Mouse (Mus musculus): ENCODE data around the gene Gpr137c. TPM values are rescaled to one million over a fixed set of nuclear protein-coding genes. Genes with fewer than 3 reads are reported as not detected.

The Gpr137c gene
- polyA plus RNA-seq, 1 experiment, result not detected

DNA sequence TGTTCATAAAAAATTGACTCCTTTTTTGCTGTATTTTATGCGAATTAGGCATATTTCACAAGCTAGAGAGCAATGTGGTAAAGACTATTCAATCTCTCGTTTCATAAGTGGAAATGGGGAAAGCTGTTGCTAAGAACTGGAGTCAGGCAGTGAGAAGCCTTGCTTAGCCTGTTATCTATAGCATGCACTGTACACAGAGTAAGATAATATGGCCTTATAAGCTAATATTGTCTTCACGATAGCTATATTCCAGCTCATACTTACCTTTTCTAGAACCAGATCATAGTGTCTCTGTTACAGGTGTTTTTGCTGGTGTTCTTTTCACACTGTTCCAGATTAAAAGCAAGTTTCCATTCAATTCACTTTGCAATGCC, 99.7 kb downstream of the Gpr137c start:
- peak; percentile 64 for TF ChIP-seq GATA1 (IDR thresholded peaks at IDR 0.05; ENCODE audit: low read length)

DNA sequence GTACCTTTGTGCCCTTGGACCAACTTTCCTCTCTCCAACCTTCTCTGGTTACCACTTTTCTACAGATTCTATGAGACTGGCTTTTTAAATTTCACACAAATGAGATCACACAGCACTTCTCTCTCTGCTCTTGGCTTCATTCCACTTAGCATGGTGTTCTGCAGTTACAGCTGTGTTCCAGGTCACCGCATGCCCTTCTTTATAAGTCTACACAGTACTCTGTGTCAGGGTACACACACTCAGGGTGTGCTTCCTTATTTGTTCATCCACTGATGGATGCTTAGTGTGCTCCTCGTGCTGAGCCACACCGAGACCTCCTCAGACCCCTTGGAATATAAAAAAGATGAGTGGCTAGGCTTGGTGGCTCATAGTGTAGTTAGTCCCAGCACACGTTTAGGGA, 100.6 kb downstream of the Gpr137c start:
- TF ChIP-seq GATA1 (IDR thresholded peaks at IDR 0.05; ENCODE audit: low read length), result no peak

DNA sequence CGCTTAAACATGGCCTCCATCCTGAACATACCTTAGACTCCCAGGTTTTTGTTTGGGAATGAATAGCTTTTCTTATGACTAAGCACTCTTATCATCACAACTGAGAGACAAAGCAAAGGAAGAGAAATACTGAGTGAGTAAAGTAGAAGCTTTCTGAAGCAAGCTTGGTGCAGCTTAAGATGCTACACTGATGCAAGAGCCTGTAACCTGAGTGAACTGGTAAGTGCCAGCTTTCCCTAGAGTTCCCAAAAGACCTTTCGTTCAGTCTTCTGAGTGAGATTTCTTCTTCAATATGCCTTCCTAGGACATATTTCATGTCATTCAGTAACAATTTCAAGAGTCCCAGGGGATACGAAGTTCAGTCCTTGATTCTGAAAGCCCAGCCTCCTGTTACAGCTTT, 101.5 kb downstream of the Gpr137c start:
- TF ChIP-seq GATA1 (IDR thresholded peaks at IDR 0.05; ENCODE audit: low read length), result no peak

DNA sequence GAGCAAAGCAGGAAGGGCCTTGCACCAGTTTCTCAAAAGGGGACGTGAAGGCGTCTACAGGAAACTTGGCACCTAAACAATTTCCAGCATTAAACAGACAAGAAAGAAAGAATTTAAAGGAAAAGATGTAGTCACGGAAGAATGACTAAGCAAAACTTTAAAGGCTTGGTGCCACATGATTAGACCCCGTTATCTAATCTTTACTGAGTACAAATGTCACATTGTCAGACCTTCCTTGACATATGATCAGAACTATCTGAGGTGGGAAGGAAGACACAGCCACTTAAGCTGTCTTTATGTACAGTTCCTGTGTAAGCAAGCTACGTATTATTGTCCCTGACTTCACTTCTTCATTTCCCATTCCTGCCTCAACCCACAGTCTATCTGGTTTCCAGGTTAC, 102.1 kb downstream of the Gpr137c start:
- peak; percentile 96 for TF ChIP-seq GATA1 (IDR thresholded peaks at IDR 0.05; ENCODE audit: low read length)

DNA sequence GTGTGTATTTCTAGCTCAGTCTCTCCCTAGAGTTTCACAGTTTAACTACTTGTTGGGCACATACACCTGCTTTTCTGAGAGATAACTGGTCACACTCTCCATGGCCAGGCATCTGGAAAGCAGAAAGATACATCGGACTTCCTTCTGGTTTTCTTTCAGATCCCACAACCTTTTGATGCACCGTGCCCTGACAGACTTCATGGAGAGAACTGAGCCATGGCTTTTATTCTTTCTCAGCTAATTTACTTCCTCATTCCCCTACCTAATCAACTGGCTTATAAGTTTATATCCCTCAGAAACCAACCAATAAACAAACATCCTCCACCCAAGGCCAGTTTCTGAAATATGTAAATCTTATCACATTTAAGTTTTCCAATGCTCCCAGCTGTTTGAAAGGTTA, 102.9 kb downstream of the Gpr137c start:
- no peak for TF ChIP-seq GATA1 (IDR thresholded peaks at IDR 0.05; ENCODE audit: low read length)

DNA sequence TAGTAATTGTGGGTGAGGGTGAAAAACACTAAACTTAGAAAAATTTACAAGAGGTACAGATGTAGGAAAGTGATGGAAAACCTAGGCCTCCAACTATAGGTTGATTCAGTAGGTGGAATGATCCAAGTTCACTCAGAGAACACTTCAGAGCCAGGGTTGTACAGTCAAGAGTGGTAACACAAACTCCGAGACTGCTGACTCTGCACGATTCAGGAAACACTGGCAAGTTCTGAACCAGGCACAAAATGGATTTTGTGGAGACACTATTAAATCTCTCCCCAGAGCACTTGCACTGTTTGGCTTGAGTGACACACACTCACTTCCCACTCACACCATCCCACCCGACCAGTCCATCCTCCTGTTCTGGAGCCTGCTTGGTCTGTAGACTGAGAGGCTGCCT, 103.8 kb downstream of the Gpr137c start:
- no peak for TF ChIP-seq GATA1 (IDR thresholded peaks at IDR 0.05; ENCODE audit: low read length)

DNA sequence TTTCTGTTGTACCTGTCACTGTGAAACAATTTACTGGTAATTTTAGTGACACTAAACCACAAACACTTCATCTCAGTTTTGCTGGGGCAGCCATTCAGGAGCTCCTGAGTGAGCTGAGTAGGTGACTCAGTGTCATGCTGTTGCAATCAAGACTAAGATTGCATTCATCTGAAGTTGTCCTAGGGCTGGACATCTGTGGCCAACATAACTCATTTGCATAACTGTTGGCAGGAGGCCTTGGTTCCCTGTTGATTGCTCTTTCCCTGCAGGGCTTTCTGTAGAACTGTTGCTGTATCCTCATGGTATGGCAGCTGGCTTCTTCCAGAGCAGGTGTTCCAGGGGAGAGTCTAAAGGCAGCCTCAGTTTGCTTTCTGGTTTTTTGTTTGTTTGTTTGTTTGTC, 106.0 kb downstream of the Gpr137c start:
- no peak for TF ChIP-seq GATA1 (IDR thresholded peaks at IDR 0.05; ENCODE audit: low read length)

DNA sequence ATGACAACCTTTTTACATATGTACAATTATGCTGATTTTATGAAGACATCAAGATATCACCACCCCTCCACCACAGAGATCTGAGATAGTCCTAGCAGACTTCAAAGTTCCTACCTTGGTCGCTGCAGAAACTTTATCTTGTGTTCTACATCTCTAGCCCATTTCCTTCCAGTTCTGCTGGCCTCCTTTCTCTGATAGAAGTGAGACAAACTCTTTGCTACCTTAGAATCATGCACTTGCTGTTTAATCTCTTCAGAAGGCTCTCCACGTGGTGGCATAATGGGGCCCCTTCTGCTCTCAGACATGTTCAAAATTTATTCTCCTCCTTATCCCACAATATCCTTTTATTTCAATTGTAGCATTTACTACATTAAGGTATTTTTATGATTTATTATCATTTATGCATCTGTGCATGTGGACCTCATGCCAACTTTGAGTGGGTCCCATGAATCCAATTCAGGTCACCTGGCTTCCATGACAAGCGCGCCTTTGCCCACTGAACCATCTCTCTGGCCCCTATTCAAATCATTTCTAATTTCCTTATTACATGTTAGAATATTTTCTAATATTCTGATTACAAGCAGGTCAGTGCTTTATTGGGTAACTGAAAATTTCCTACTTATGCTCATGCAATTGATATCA, 108.7 kb downstream of the Gpr137c start:
- TF ChIP-seq GATA1 (IDR thresholded peaks at IDR 0.05; ENCODE audit: low read length), result peak; percentile 26

DNA sequence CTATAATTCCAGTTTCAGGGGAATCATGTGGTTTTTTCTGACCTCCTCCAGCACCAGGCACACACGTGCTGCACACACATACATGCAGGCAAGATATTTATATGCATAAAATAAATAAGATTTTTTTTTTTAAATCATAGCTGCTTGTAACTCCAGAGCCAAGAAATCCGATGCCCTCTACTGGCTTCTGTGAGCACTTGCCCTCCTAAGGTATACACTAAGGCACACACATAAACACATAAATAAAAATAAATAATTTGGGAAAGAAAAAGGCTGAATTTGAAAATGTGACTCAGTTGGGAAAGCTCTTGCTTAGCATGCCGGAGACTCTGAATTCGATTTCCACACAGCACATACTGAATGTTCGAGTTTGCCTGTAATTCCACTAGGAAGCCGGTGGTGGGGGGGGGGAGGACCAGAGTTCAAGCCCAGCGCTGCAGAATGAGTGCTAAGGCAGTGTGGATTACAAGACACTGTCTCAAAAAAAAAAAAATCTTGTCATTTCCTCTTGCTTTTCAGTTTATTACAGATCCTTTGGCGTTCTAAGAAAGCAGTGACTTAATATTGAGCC, 109.6 kb downstream of the Gpr137c start:
- TF ChIP-seq GATA1 (IDR thresholded peaks at IDR 0.05; ENCODE audit: low read length), result no peak

DNA sequence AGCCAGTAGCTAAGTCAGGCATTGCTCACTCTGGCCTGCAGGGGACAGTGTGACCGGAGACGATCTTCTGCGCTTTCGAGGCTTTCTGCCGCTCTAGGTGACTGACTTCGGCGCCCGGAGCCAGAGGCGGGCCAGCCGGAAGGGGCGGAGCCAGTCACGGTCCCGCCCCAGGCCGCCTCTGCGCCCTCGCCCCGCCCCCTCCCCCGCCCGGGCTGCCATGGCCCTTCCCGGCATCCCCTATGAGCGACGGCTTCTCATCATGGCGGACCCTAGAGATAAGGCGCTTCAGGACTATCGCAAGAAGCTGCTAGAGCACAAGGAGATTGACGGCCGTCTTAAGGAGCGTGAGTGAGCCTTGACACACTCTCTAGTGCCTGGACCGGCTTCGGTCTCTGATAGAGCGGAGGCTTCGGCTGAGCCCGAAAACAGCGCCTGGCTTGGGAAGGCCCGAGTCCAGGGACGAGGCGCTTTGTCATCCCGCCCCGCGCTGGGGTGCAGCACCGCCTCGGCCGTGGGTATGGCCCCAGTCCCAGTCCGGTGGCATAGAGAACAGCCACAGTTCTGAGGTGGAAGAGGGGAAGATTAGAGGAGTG, 110.2 kb downstream of the Gpr137c start, which contains the start of gene Psmc6:
Gene Psmc6 (plus strand): TSS at position 200 of the 593 bp plus-strand sequence.
- TF ChIP-seq GATA1 (IDR thresholded peaks at IDR 0.05; ENCODE audit: low read length), result no peak

Other genes starting within 250 kb of the Gpr137c start
- not detected in 2 replicates for gene Ptger2, start 231.5 kb upstream of the Gpr137c start, polyA plus RNA-seq (2012)
- gene Txndc16, start 611 bp downstream of the Gpr137c start, polyA plus RNA-seq (2012), result not detected in 2 replicates
- 9.3 and 17.6 TPM in 2 replicates for gene Ero1l, start 99.1 kb downstream of the Gpr137c start, polyA plus RNA-seq (2012)
- 5.0 and 7.5 TPM in 2 replicates for gene Psmc6, start 110.1 kb downstream of the Gpr137c start, polyA plus RNA-seq (2012)
- 118 and 144 TPM in 2 replicates for gene Styx, start 131.4 kb downstream of the Gpr137c start, polyA plus RNA-seq (2012)
- 6.0 and 6.4 TPM in 2 replicates for gene Gnpnat1, start 185.2 kb downstream of the Gpr137c start, polyA plus RNA-seq (2012)